Mouse (Mus musculus) left cerebral cortex, adult 2 months (tissue): ENCODE measurements around the gene Dgkg. TPM values are rescaled to one million over a fixed set of nuclear protein-coding genes. Genes with fewer than 3 reads are reported as not detected.
A peak's percentile ranks its signal among the peaks of the same experiment; 100 is the strongest.

Experiments
- DNase-seq, 2 experiments: peaks; one replicate each; pipeline ENCODE4 v3.0.0; 2021 to 2022; ENCODE audit warnings: low spot score in 2 of 2, mixed read lengths in 1 of 2; ENCODE audit errors: extremely low spot score in 1 of 2
- H3K27ac ChIP-seq: fragments of 200-600 bp; 2 replicates; pipeline ENCODE4 v1.8.1; 2022
- H3K4me3 ChIP-seq: fragments of 200-600 bp; 2 replicates; pipeline ENCODE4 v1.8.1; 2022
- CTCF ChIP-seq: fragments of 200-600 bp; IDR thresholded peaks from 2 replicates; pipeline ENCODE4 v1.8.1; 2022; ENCODE audit warnings: antibody characterized with exemption, mild to moderate bottlenecking, moderate library complexity
- intact Hi-C: fragments of 180-260 bp; cut with DNase I; formaldehyde crosslinking; loops from one replicate; pipeline ENCODE4 v1.15.1; 2025
- total RNA-seq, 2 experiments: library from RNA; stranded (reverse); gene quantifications; 2 replicates each; pipeline ENCODE4 v1.2.3; 2021

Gene Dgkg
- total RNA-seq, 2 experiments from 2014 or later, result 63.3 to 64.0 TPM

DNA sequence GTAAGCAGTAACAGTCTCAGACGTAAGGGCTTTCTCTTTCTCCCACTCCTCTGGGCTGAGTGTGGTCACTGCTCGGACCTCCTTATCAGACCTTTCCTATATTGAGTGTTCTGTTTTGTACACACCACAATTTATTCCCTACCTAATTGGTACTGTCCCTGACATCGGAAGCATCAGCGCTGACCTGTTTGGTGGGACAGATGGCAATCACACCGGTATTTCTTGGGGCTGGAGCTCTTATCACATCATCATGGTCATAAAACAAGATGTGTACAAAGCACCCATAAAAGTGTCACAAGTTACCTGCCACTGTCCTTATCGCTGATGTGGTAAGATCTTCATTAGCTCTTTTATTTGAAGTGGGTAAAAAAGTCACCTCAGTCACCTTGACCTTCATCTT is 155.2 kb downstream of the Dgkg start:
- H3K4me3 ChIP-seq, result no peak overlapping the region
- no peak overlapping the region for H3K27ac ChIP-seq
- DNase-seq, result no peak
- TF ChIP-seq CTCF, result no peak
- intact Hi-C loops, result no loop called here

DNA sequence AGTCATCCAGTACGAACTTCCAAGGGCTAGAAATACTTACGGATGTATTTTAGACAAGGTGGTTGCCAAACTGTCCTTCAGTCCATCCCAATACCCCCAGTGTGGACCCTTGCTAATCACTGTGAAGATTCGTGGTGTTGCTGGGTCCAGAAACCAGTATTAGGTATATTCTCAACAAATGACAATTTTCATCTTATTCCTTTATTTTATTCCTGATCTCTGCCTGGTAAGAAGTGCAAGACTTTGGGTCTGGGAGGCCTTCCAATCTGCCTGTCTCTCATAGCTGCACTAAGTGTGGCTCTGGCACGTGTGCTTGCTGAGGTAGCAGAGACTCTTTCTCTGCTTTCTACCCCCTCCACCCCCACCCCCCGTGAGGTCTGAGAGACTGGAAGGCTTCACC is 156.5 kb downstream of the Dgkg start:
- Histone ChIP-seq H3K27ac (no peak overlapping the region), H3K4me3 (no peak overlapping the region)
- DNase-seq, result no peak
- no peak for TF ChIP-seq CTCF
- intact Hi-C loops, result no loop called here

DNA sequence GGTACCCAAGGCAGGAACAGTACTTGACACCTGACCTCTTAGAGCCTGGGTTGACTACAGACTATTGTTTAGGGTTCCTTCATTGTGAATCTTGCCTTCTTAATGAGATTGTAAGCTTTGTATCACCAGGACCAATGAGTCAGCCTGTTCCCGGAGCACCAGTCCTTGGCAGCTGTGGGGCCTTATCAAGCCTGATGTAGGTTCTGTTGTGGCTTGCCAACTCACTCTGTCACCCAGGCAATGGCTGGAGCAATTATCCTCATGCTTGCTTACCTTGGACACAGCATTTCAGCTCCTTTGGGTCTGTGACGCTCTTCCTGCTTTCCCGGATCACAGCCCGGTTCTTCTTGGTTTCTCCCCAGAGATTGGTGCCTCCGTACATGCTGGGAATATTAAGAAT is 157.1 kb downstream of the Dgkg start:
- intact Hi-C loops, result no loop called here
- Histone ChIP-seq H3K4me3 (no peak overlapping the region), H3K27ac (no peak overlapping the region)
- TF ChIP-seq CTCF, result no peak
- no peak for DNase-seq

DNA sequence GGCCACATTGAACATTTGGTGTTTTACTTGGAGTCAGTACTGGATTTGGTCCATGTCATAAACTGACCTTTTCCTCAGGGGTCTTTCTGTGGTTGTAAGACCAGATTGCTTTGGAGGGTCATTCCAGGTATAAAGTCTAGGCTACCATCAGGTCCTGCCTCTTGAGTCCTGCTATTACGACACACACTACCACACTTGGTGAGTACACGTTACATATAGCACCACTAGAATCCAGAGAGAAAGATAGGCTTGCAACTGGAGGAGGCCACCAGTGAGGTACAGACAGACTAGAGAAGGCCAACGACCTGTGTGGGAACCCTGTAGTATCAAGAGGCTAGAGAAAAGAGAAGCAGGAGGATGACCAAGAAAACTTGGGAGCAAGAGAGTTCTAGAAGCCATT is 157.6 kb downstream of the Dgkg start:
- intact Hi-C loops, result no loop called here
- no peak for DNase-seq
- H3K27ac ChIP-seq, result no peak overlapping the region
- no peak for TF ChIP-seq CTCF
- H3K4me3 ChIP-seq, result no peak overlapping the region

DNA sequence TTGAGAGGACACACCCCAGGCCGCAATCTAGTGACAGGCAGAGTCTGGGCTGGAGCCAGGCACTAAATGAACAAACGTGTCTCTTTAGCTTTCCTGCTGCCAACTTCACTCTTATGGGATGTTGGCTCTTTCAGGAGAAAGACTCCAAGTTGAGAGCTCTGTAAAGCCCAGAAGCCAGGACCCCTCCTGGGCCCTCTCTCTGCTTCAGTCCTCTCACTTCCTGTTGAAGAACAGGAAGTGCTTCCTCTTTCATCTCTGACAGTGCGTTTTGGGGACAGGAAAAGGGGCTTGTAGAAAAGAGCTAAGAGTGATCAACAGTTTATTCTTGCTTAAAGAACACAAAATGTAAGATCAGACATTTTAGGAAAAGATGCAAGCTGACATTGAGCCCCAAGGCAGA is 159.0 kb downstream of the Dgkg start:
- TF ChIP-seq CTCF, result no peak
- intact Hi-C loops, result no loop called here
- Histone ChIP-seq H3K4me3 (no peak overlapping the region), H3K27ac (no peak overlapping the region)
- DNase-seq, result no peak

DNA sequence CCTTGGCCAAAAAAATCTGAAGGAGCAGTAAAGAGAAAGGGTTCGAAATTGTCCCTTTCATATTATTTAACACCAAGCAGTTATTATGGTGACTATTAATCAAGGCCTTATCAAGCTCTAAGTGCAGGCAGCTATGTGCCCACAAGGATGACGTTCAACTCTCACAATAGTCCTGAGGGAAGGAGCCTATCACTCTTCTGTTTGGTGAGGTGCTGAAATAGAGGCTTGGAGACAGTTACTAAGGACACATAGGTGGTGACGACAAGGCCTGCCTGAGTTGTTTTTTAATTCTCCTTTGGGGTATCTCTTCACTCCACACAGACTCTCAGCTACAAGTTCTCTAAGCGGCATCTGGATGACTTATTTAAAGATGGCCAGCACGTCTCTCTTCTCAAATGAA is 161.8 kb downstream of the Dgkg start:
- no peak for DNase-seq
- Histone ChIP-seq H3K27ac (no peak overlapping the region), H3K4me3 (no peak overlapping the region)
- intact Hi-C loops, result no loop called here
- no peak for TF ChIP-seq CTCF

DNA sequence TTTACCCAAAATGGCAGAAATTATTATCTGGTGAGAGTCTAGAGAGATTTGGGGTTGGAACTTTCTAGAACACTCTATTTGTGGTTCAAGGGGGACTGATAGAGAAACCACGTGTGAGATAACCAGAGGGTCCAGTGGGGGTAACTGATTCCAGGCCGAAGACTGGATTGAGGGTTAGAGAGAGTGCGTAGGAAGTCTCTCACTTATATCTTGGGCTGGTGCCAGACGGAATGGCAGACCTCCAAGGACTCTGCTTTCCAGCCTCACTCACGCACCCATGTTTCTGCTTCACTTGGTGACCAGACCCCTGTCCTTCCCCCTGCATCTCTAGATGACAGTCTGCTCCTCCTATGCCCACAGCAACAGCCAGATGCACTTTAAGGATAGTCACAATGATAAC is 162.2 kb downstream of the Dgkg start:
- TF ChIP-seq CTCF, result no peak
- Histone ChIP-seq H3K27ac (no peak overlapping the region), H3K4me3 (no peak overlapping the region)
- intact Hi-C loops, result no loop called here
- DNase-seq, result no peak

DNA sequence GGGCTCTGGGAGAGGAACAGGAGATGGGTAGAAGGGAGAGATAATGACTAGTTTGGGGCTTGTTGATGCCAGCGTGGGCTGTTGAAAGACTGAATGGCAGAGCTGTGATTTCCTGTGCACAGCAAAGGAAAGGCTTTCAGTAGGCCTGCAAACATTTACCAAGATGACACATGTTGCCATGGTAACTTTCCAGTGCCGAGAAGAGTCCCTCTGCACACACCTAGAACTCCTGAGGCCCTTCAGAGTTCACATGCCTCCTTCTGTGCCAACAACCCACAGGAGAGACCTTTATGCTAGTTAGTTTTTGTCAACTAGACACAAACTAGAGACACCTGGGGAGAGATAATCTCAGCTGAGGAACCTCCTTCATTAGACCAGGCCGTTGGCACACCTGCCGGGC is 163.6 kb downstream of the Dgkg start:
- peak in 1 of 2 experiments; percentile 46 for DNase-seq

DNA sequence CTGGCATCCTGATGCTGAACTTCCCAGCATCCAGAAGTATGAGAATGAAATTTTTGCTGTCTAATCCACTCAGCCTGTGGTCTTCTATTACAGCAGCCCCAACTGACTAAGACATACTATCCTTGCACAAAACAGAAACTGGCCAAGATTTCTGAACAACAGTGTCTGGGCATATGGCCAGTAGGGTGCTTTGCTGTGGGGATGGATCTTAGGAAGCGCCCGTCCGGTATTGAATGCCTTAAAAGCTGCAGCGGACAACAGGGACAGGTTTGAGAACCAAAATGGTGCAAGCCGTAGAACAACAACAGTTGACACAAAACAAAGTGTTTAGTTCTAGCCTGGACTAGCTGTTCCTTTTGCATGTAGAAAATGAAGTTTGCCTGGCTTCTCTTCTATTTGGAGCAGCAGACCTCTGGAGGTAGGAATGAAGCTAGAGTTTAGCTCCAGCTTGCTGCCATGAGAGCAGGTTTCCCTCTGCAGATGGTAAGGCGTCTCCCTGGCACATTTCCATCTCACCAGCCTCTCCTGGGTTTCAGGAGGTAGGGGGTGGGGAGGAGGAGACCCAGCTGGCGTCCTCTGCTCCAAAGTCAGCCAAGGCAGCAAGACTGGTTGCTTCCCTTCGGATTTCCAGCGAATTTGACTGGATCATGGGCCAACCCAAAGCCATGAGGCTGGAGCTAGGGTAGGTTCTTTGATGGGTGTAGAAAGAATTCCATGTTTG is 165.4 kb downstream of the Dgkg start:
- DNase-seq, result peak; percentile 45
- Histone ChIP-seq H3K4me3 (no peak overlapping the region), H3K27ac (peak overlapping the region; percentile 3; the same call in 1 of the 2 replicates)
- intact Hi-C loops, result no loop called here
- TF ChIP-seq CTCF, result no peak

More for the DNA sequence above, 163.6 kb downstream of the Dgkg start:
- Histone ChIP-seq H3K4me3 (no peak overlapping the region), H3K27ac (peak overlapping the region; percentile 59)
- intact Hi-C loops, result no loop called here
- TF ChIP-seq CTCF, result no peak

DNA sequence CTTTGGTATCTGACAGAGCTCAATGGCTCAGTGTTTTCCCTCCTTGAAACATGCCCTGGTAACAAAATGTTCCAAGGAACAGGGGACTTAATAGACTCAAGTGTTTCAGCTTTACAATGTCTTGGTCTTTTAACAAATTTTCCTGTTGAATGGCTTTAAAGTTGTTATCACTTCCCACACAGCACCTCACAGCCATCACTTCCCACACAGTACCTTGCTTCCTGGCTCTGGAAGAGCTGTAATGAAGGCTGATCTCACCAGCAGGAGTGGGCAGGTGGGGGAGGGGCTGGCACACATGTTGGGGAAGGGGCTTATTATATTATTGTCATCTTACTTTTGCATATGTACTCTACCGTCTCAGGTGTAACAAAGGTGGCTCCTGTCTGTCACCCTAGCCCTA is 173.1 kb downstream of the Dgkg start:
- no peak overlapping the region for H3K4me3 ChIP-seq
- H3K27ac ChIP-seq, result no peak overlapping the region; the same call in 1 of the 2 replicates
- peak; percentile 41 to 43 for DNase-seq
- intact Hi-C loops, result loop anchor here (1.0 to 5.0 kb wide), 3 partner anchors 17 to 157 kb away; no protein-coding TSS in a partner anchor
- TF ChIP-seq CTCF, result no peak

DNA sequence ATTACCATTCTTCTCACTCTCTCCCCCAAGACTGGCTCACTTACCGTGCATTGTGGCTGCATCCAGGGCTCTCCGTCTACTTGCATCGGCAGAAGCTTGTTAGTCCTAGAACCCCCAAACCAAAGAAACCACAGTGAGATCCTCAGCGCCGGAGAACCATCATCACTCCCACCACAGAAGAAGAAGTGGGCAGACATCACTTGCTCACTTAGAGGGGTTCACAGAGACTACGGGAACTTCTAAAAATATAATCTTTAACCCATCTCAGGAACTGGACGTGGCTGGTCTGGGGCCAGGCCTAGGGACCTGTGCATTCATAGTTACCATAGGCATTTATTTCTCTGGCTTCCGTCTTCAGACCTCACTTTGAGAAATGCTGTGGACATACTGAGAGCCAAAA is 177.7 kb downstream of the Dgkg start:
- Histone ChIP-seq H3K27ac (no peak overlapping the region), H3K4me3 (no peak overlapping the region)
- no peak for TF ChIP-seq CTCF
- intact Hi-C loops, result no loop called here
- no peak for DNase-seq

DNA sequence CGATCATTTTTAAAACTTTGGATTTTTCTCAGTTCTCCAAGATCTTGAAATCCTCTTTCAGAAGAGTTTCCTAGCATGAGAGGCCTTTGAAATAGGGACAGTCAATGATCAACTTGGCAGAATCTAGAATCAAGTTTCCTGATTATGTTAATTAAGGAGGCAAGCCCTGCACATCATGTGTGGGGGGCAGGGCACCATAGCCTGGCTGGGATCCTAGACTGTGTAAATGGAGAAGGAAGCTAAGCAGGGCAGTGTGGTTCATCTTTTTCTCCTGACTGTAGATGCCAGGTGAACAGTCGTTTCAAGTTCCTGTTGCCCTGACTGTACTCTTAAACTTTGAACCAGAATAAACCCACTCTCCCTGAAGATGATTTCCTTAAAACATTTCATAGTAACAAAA is 185.3 kb downstream of the Dgkg start:
- no peak for DNase-seq
- no peak for TF ChIP-seq CTCF
- Histone ChIP-seq H3K4me3 (no peak overlapping the region), H3K27ac (no peak overlapping the region)
- intact Hi-C loops, result no loop called here

DNA sequence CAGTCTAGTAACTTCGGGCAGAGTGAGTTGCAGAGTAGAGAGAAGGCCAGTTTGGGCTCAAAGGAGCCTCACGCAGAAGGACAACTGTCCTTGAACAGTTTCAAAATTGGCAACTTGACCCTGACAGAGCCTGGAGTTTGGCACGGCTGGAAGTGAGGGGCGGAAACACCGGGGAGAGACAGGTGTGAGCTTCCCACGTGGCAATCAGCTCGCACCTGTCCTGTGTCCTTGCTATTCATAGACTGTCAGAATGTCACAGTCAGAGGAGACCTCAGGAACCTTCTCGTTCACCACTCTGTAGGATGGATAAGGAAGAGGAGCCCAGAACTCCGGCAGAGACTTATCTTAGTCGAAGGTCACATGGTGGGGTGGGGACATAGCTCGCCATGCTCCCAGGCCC is 187.6 kb downstream of the Dgkg start:
- intact Hi-C loops, result no loop called here
- H3K4me3 ChIP-seq, result no peak overlapping the region
- TF ChIP-seq CTCF, result no peak
- DNase-seq, result no peak
- no peak overlapping the region for H3K27ac ChIP-seq
